Mouse (Mus musculus) forebrain, embryonic 13.5 days (tissue): ENCODE data around the gene Dcaf5. TPM values are rescaled to one million over a fixed set of nuclear protein-coding genes. Genes with fewer than 3 reads are reported as not detected.

ENCODE experiments used
- ATAC-seq: fragments of 200-750 bp; cut with Nextera tagmentation; 2 replicates; pipeline ENCODE4 v1.8.0; 2017
- H3K27ac ChIP-seq: fragments of 300-500 bp; sonication (generic); 2 replicates; pipeline ENCODE4 v1.5.1; 2015; ENCODE audit warnings: inconsistent platforms, mild to moderate bottlenecking, moderate library complexity
- H3K27me3 ChIP-seq: fragments of 300-500 bp; sonication (generic); 2 replicates; pipeline ENCODE4 v1.6.1; 2015; ENCODE audit warnings: mild to moderate bottlenecking, inconsistent platforms
- H3K36me3 ChIP-seq: fragments of 300-500 bp; sonication (generic); 2 replicates; pipeline ENCODE4 v1.6.1; 2015; ENCODE audit warnings: mild to moderate bottlenecking, inconsistent platforms; ENCODE audit not compliant: poor library complexity, severe bottlenecking
- H3K4me1 ChIP-seq: fragments of 300-500 bp; sonication (generic); 2 replicates; pipeline ENCODE4 v1.6.1; 2015; ENCODE audit warnings: inconsistent platforms
- H3K4me2 ChIP-seq: fragments of 300-500 bp; sonication (generic); 2 replicates; pipeline ENCODE4 v1.6.1; 2015; ENCODE audit warnings: inconsistent platforms, mild to moderate bottlenecking, moderate library complexity
- H3K4me3 ChIP-seq: fragments of 300-500 bp; sonication (generic); 2 replicates; pipeline ENCODE4 v1.5.1; 2015; ENCODE audit warnings: mild to moderate bottlenecking, inconsistent platforms
- H3K9ac ChIP-seq: fragments of 300-500 bp; sonication (generic); 2 replicates; pipeline ENCODE4 v1.6.1; 2015; ENCODE audit warnings: mild to moderate bottlenecking, inconsistent platforms
- H3K9me3 ChIP-seq: fragments of 300-500 bp; sonication (generic); replicated peaks from 2 replicates; pipeline ENCODE4 v1.6.1; 2016; ENCODE audit warnings: inconsistent platforms
- WGBS: fragments of 180-500 bp; shearing (Covaris S2); methylation state at CpG from one replicate; pipeline ENCODE4 v1.1.7; 2015; 5-methylcytosine and 5-hydroxymethylcytosine counted together
- polyA plus RNA-seq: library from polyadenylated mRNA; unstranded; fragments of >200 nt; fragmentation: Nextera tagmentation; extraction: Ambion mirVana; gene quantifications from 2 replicates; pipeline ENCODE4 v1.2.1, GENCODE M21; 2015

Gene Dcaf5
- polyA plus RNA-seq, 1 experiment from 2014 or later: 16.1 TPM

- ATAC-seq: no peak
- WGBS: 60% methylated on average over 2 of the region's 2 CpGs
- no peak overlapping the region for H3K27ac ChIP-seq
- H3K4me2 ChIP-seq: no peak overlapping the region
- H3K9me3 ChIP-seq: no peaks in the 10 kb centered on the region
- H3K36me3 ChIP-seq: no peaks in the 10 kb centered on the region
- no peaks in the 10 kb centered on the region for H3K27me3 ChIP-seq
- no peak overlapping the region for H3K4me3 ChIP-seq
- H3K9ac ChIP-seq: no peak overlapping the region
- 0 out of 2 replicates have a peak, but pooled peaks cover 4% of the 10 kb centered on the region for H3K4me1 ChIP-seq
These were observed 106.8 kb downstream of the Dcaf5 start for GRCm38 (mm10) chr12:80329641-80330040.

- Histone ChIP-seq H3K4me2 (no peak overlapping the region), H3K9ac (no peak overlapping the region), H3K27me3 (no peaks in the 10 kb centered on the region), H3K9me3 (no peaks in the 10 kb centered on the region), H3K4me1 (0 out of 2 replicates have a peak, but pooled peaks cover 4% of the 10 kb centered on the region), H3K27ac (no peak overlapping the region), H3K4me3 (no peak overlapping the region), H3K36me3 (no peaks in the 10 kb centered on the region)
- no peak for ATAC-seq
These were observed 110.4 kb downstream of the Dcaf5 start for GRCm38 (mm10) chr12:80326047-80326446.

GRCm38 (mm10) chr12:80324785-80325131 lies 111.6 kb downstream of the Dcaf5 start:
- Histone ChIP-seq H3K4me3 (no peak overlapping the region), H3K9ac (no peak overlapping the region), H3K9me3 (no peaks in the 10 kb centered on the region), H3K4me2 (no peak overlapping the region), H3K27ac (no peak overlapping the region), H3K27me3 (no peaks in the 10 kb centered on the region), H3K4me1 (0 out of 2 replicates have a peak, but pooled peaks cover 3% of the 10 kb centered on the region), H3K36me3 (no peaks in the 10 kb centered on the region)
- 90% methylated on average over 1 of the region's 1 CpGs for WGBS
- ATAC-seq: no peak

GRCm38 (mm10) chr12:80324051-80324784 lies 112.2 kb downstream of the Dcaf5 start:
- 89% methylated on average over 9 of the region's 9 CpGs for WGBS
- no peaks in the 10 kb centered on the region for H3K36me3 ChIP-seq
- no peaks in the 10 kb centered on the region for H3K4me1 ChIP-seq
- H3K4me2 ChIP-seq: no peak overlapping the region
- no peaks in the 10 kb centered on the region for H3K27me3 ChIP-seq
- H3K9me3 ChIP-seq: no peaks in the 10 kb centered on the region
- no peak overlapping the region for H3K9ac ChIP-seq
- H3K27ac ChIP-seq: no peak overlapping the region
- no peak overlapping the region for H3K4me3 ChIP-seq
- no peak for ATAC-seq

GRCm38 (mm10) chr12:80323371-80324050 lies 112.9 kb downstream of the Dcaf5 start:
- H3K36me3 ChIP-seq: no peaks in the 10 kb centered on the region

GRCm38 (mm10) chr12:80322494-80322893 lies 113.9 kb downstream of the Dcaf5 start:
- 74% methylated on average over 6 of the region's 6 CpGs for WGBS
- Histone ChIP-seq H3K9me3 (no peaks in the 10 kb centered on the region), H3K9ac (no peak overlapping the region), H3K27me3 (no peaks in the 10 kb centered on the region), H3K4me3 (no peak overlapping the region), H3K4me2 (no peak overlapping the region), H3K36me3 (no peaks in the 10 kb centered on the region), H3K27ac (no peak overlapping the region), H3K4me1 (no peaks in the 10 kb centered on the region)
- no peak for ATAC-seq

More at GRCm38 (mm10) chr12:80323371-80324050, 112.9 kb downstream of the Dcaf5 start:
- no peak for ATAC-seq
- H3K27ac ChIP-seq: no peak overlapping the region
- H3K4me3 ChIP-seq: no peak overlapping the region
- no peaks in the 10 kb centered on the region for H3K4me1 ChIP-seq
- H3K27me3 ChIP-seq: no peaks in the 10 kb centered on the region
- 70% methylated on average over 8 of the region's 8 CpGs for WGBS
- no peak overlapping the region for H3K9ac ChIP-seq
- no peaks in the 10 kb centered on the region for H3K9me3 ChIP-seq
- no peak overlapping the region for H3K4me2 ChIP-seq

GRCm38 (mm10) chr12:80319062-80319461 lies 117.3 kb downstream of the Dcaf5 start:
- Histone ChIP-seq H3K4me1 (no peaks in the 10 kb centered on the region), H3K36me3 (no peaks in the 10 kb centered on the region), H3K27me3 (no peaks in the 10 kb centered on the region), H3K9me3 (no peaks in the 10 kb centered on the region), H3K4me3 (no peak overlapping the region), H3K9ac (no peak overlapping the region), H3K27ac (no peak overlapping the region), H3K4me2 (no peak overlapping the region)
- 93% methylated on average over 2 of the region's 2 CpGs for WGBS
- ATAC-seq: no peak

- no peaks in the 10 kb centered on the region for H3K36me3 ChIP-seq
- H3K4me3 ChIP-seq: no peak overlapping the region
- no peak overlapping the region for H3K4me2 ChIP-seq
- no peaks in the 10 kb centered on the region for H3K4me1 ChIP-seq
- whole genome bisulfite sequencing: 97% methylated on average over 2 of the region's 2 CpGs
- no peaks in the 10 kb centered on the region for H3K9me3 ChIP-seq
- H3K27ac ChIP-seq: no peak overlapping the region
- no peak overlapping the region for H3K9ac ChIP-seq
- no peak for ATAC-seq
- no peaks in the 10 kb centered on the region for H3K27me3 ChIP-seq
These were observed 121.1 kb downstream of the Dcaf5 start for GRCm38 (mm10) chr12:80315321-80315720.

- Histone ChIP-seq H3K4me3 (no peak overlapping the region), H3K4me2 (no peak overlapping the region)
- no peak for ATAC-seq
These were observed 124.3 kb downstream of the Dcaf5 start for GRCm38 (mm10) chr12:80311959-80312669.

GRCm38 (mm10) chr12:80307556-80307955 lies 128.8 kb downstream of the Dcaf5 start:
- Histone ChIP-seq H3K9ac (no peak overlapping the region), H3K9me3 (0 out of 2 replicates have a peak, but pooled peaks cover 3% of the 10 kb centered on the region), H3K27ac (no peak overlapping the region), H3K27me3 (no peaks in the 10 kb centered on the region), H3K36me3 (no peaks in the 10 kb centered on the region), H3K4me2 (no peak overlapping the region), H3K4me1 (no peaks in the 10 kb centered on the region), H3K4me3 (no peak overlapping the region)
- WGBS: 87% methylated on average over 3 of the region's 3 CpGs
- ATAC-seq: no peak

More at GRCm38 (mm10) chr12:80311959-80312669, 124.3 kb downstream of the Dcaf5 start:
- WGBS: 49% methylated on average over 3 of the region's 3 CpGs
- Histone ChIP-seq H3K27ac (no peak overlapping the region), H3K4me1 (no peaks in the 10 kb centered on the region), H3K27me3 (no peaks in the 10 kb centered on the region), H3K9ac (no peak overlapping the region), H3K9me3 (no peaks in the 10 kb centered on the region), H3K36me3 (no peaks in the 10 kb centered on the region)

GRCm38 (mm10) chr12:80304518-80304917 lies 131.9 kb downstream of the Dcaf5 start:
- ATAC-seq: no peak
- no peak overlapping the region for H3K27ac ChIP-seq
- WGBS: 92% methylated on average over 3 of the region's 3 CpGs

GRCm38 (mm10) chr12:80300833-80301456 lies 135.5 kb downstream of the Dcaf5 start:
- Histone ChIP-seq H3K27me3 (no peaks in the 10 kb centered on the region), H3K36me3 (no peaks in the 10 kb centered on the region), H3K9me3 (0 out of 2 replicates have a peak, but pooled peaks cover 3% of the 10 kb centered on the region)

More at GRCm38 (mm10) chr12:80304518-80304917, 131.9 kb downstream of the Dcaf5 start:
- Histone ChIP-seq H3K4me1 (no peaks in the 10 kb centered on the region), H3K4me3 (no peak overlapping the region), H3K4me2 (no peak overlapping the region), H3K36me3 (no peaks in the 10 kb centered on the region), H3K27me3 (no peaks in the 10 kb centered on the region), H3K9me3 (0 out of 2 replicates have a peak, but pooled peaks cover 3% of the 10 kb centered on the region), H3K9ac (no peak overlapping the region)

More at GRCm38 (mm10) chr12:80300833-80301456, 135.5 kb downstream of the Dcaf5 start:
- Histone ChIP-seq H3K4me3 (no peak overlapping the region), H3K4me1 (no peaks in the 10 kb centered on the region), H3K4me2 (no peak overlapping the region), H3K9ac (no peak overlapping the region), H3K27ac (no peak overlapping the region)
- WGBS: 80% methylated on average over 9 of the region's 9 CpGs
- ATAC-seq: no peak
